Mouse (Mus musculus) limb, embryonic 13.5 days (tissue): ENCODE measurements around the gene Zmat5. TPM values are rescaled to one million over a fixed set of nuclear protein-coding genes. Genes with fewer than 3 reads are reported as not detected.
"Not testable (repeated sequence)": the region's sequence is repeated elsewhere in the genome, so short reads cannot be mapped to it uniquely, and the experiment has no call there.

ENCODE experiments used
- ATAC-seq: fragments of 200-750 bp; cut with Nextera tagmentation; 2 replicates; pipeline ENCODE4 v1.8.0; 2017; ENCODE audit warnings: low read depth, moderate number of reproducible peaks, moderate TSS enrichment; ENCODE audit not compliant: low FRiP score
- H3K27ac ChIP-seq: fragments of 300-500 bp; sonication (generic); 2 replicates; pipeline ENCODE4 v1.5.1; 2015; ENCODE audit warnings: inconsistent platforms, mild to moderate bottlenecking, moderate library complexity
- H3K27me3 ChIP-seq: fragments of 300-500 bp; sonication (generic); 2 replicates; pipeline ENCODE4 v1.6.1; 2015; ENCODE audit warnings: mild to moderate bottlenecking, inconsistent platforms
- H3K36me3 ChIP-seq: fragments of 300-500 bp; sonication (generic); 2 replicates; pipeline ENCODE4 v1.6.1; 2015; ENCODE audit warnings: inconsistent platforms, mild to moderate bottlenecking, moderate library complexity
- H3K4me1 ChIP-seq: fragments of 300-500 bp; sonication (generic); 2 replicates; pipeline ENCODE4 v1.6.1; 2015; ENCODE audit warnings: inconsistent platforms
- H3K4me2 ChIP-seq: fragments of 300-500 bp; sonication (generic); replicated peaks from 2 replicates; pipeline ENCODE4 v1.6.1; 2015; ENCODE audit warnings: inconsistent platforms, mild to moderate bottlenecking, moderate library complexity
- H3K4me3 ChIP-seq: fragments of 300-500 bp; sonication (generic); 2 replicates; pipeline ENCODE4 v1.5.1; 2015; ENCODE audit warnings: moderate library complexity, mild to moderate bottlenecking, inconsistent platforms
- H3K9ac ChIP-seq: fragments of 300-500 bp; sonication (generic); 2 replicates; pipeline ENCODE4 v1.6.1; 2015; ENCODE audit warnings: mild to moderate bottlenecking, inconsistent platforms
- H3K9me3 ChIP-seq: fragments of 300-500 bp; sonication (generic); 2 replicates; pipeline ENCODE4 v1.6.1; 2016; ENCODE audit warnings: inconsistent platforms
- WGBS: fragments of 180-500 bp; shearing (Covaris S2); methylation state at CpG from one replicate; pipeline ENCODE4 v1.1.7; 2015; 5-methylcytosine and 5-hydroxymethylcytosine counted together
- polyA plus RNA-seq: library from polyadenylated mRNA; unstranded; fragments of >200 nt; fragmentation: Nextera tagmentation; extraction: Ambion mirVana; gene quantifications from 2 replicates; pipeline ENCODE4 v1.2.1, GENCODE M21; 2015

The Zmat5 gene
- polyA plus RNA-seq, 1 experiment from 2014 or later = 63.4 TPM

DNA sequence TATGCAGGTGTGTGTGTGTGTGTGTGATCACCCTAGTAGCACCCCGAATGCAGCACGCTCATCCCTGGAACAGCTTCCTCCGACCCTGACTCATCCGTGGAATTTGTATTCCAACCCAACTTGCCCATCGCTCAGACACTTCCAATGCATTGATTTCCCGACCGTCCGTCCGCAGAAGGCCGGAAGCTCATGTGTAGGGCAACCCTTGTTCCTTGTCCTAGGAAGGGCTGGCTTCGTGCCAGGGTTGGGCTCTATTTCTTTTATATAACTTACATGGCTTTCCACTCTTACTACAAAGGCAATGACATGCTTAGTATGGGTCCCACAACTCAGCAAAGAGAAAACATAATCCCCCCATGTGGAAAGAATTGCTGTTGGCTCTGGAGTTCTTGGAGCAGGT, 12.3 kb upstream of the Zmat5 start:
- Histone ChIP-seq H3K4me1 (no peaks in the 10 kb centered on the region), H3K27me3 (no peaks in the 10 kb centered on the region), H3K9me3 (no peaks in the 10 kb centered on the region; the same call in 1 of the 2 replicates), H3K4me2 (no peak overlapping the region), H3K36me3 (no peaks in the 10 kb centered on the region), H3K9ac (no peak overlapping the region), H3K27ac (no peak overlapping the region), H3K4me3 (no peak overlapping the region)
- WGBS = 94% methylated on average over 11 of the region's 11 CpGs
- no peak for ATAC-seq

DNA sequence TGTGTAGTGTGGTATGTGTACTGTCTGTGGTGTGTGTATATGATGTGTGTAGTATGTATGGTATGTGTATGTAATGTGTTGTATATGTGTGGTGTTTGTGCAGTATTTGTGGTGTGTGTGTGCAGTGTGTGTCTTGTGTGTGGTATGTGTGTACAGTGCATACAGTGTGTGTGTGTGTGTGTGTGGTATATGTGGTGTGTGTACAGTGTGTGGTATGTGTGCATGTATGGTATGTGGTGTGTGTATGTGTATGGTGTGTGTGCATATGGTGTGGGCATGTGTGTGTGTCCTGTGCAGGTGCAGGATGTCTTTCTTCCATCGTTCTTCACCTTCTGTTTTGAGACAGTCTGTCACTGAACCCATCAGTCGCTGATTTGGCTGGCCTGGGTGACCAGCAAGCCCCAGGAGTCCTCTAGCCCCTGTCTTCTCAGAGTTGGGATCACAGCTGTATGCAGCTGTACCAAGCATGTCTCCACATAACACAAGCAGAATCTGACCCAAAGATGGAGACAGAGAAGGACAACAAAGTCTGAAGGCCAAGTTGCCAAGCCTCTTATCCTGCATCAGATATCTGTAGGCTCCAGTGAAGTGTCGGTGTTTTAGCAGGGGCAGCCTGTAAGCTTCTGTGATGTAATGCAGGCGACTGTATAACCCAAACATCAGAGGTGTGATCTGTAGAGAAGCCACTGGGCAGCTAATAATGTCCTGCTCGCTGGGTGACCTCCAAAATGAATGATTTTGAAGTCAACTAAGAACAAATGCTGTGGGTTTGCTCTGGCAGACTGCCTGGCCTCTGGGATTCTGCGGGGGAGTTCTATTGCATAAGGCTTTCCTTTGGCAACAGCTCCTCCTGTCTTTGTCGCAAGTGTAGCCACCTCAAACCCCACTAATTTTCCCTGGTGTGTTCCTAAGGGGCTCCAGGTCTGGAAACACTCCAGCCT, 7.2 kb upstream of the Zmat5 start:
- WGBS = 37% methylated on average over 7 of the region's 7 CpGs
- no peaks in the 10 kb centered on the region for H3K27me3 ChIP-seq

GRCm38 (mm10) chr11:4700726-4701125, 3.8 kb upstream of the Zmat5 start:
- Histone ChIP-seq H3K4me2 (no peak overlapping the region), H3K27me3 (no peaks in the 10 kb centered on the region), H3K9me3 (no peaks in the 10 kb centered on the region), H3K4me1 (peaks cover 17% of the 10 kb centered on the region), H3K27ac (no peak overlapping the region), H3K9ac (no peak overlapping the region), H3K36me3 (peaks cover 20% of the 10 kb centered on the region), H3K4me3 (no peak overlapping the region)
- ATAC-seq = no peak
- WGBS = 86% methylated on average over 8 of the region's 8 CpGs

More for the DNA sequence above, 7.2 kb upstream of the Zmat5 start:
- Histone ChIP-seq H3K4me3 (no peak overlapping the region), H3K9me3 (no peaks in the 10 kb centered on the region; the same call in 1 of the 2 replicates), H3K36me3 (peaks cover 19% of the 10 kb centered on the region), H3K27ac (no peak overlapping the region), H3K9ac (no peak overlapping the region), H3K4me1 (no peaks in the 10 kb centered on the region), H3K4me2 (no peak overlapping the region)
- no peak for ATAC-seq

DNA sequence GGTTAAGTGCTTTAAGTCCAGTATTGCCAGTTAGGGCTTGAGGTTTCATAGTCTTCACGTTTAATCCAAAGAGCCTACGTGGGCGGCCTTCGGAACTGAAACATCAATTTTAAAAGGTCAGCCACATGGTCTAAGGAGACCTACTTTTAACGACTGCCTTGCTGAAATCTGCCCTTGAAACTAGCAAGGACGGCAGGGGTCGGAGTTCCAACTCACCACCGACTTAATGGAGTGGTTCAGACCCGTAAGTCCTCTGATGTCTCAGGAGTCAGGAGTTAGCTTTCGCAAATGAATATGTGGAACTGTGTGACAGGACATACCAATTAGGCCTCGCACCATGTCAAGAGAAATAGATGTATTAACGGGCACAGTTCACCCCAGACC, 798 bp upstream of the Zmat5 start:
- WGBS = 6% methylated on average over 12 of the region's 12 CpGs
- H3K36me3 ChIP-seq = peaks cover 20% of the 10 kb centered on the region
- H3K9ac ChIP-seq = peak overlapping the region; percentile 84
- no peaks in the 10 kb centered on the region for H3K9me3 ChIP-seq
- H3K4me1 ChIP-seq = peaks cover 17% of the 10 kb centered on the region
- no peaks in the 10 kb centered on the region for H3K27me3 ChIP-seq
- H3K4me2 ChIP-seq = peak overlapping the region; percentile 82
- H3K4me3 ChIP-seq = peak overlapping the region; percentile 70
- peak overlapping the region; percentile 45; the same call in 1 of the 2 replicates for H3K27ac ChIP-seq
- ATAC-seq = no peak

DNA sequence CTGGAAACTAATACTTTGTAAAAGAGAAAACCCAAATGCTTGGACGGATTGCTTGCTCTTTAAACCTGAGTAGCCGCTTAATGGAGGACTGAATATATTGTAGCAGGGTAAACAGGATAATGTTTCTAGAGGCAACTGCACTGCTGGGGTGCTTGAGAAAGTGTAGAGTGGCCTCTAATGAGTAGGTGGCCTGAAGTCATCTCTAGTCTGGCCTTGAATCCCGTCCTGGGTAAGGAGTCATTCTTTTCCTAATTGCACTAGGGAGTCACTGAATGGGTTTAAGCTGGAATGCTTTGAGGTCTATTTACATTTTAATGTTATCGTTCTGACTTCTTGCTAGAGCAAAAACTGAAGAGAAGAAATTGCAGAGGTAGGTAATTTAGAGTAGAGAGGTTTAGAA, 700 bp downstream of the Zmat5 start:
- ATAC-seq = no peak
- H3K27ac ChIP-seq = no peak overlapping the region
- WGBS = 9% methylated on average over 4 of the region's 4 CpGs
- peak overlapping the region; percentile 70 for H3K4me3 ChIP-seq
- H3K36me3 ChIP-seq = peaks cover 20% of the 10 kb centered on the region
- peak overlapping the region; percentile 82 for H3K4me2 ChIP-seq
- H3K27me3 ChIP-seq = no peaks in the 10 kb centered on the region
- H3K4me1 ChIP-seq = peaks cover 17% of the 10 kb centered on the region
- H3K9me3 ChIP-seq = no peaks in the 10 kb centered on the region
- peak overlapping the region; percentile 77 for H3K9ac ChIP-seq

DNA sequence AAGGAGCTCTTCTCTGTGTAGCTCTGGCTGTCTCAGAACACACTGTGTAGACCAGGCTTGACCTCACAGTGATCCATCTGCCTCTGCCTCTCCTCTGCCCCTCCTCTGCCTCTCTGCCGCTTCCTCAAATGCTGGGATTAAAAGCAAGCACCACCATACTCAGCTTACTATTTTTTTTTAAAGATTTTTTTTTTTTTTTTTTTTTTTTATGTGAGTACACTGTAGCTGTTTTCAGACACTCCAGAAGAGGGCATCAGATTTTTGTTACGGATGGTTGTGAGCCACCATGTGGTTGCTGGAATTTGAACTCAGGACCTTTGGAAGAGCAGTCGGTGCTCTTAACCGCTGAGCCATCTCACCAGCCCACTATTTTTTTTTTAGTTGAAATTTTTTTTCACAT, 5.7 kb downstream of the Zmat5 start:
- H3K4me3 ChIP-seq, H3K4me2 ChIP-seq, H3K4me1 ChIP-seq, ATAC-seq, H3K27me3 ChIP-seq, H3K9me3 ChIP-seq, H3K27ac ChIP-seq, H3K9ac ChIP-seq, H3K36me3 ChIP-seq: not testable (repeated sequence)
- 90% methylated on average over 4 of the region's 4 CpGs for WGBS

GRCm38 (mm10) chr11:4712822-4713221, 8.3 kb downstream of the Zmat5 start:
- ATAC-seq = no peak
- H3K27ac ChIP-seq = no peak overlapping the region

GRCm38 (mm10) chr11:4714727-4715126, 10.2 kb downstream of the Zmat5 start:
- H3K9me3 ChIP-seq = no peaks in the 10 kb centered on the region
- WGBS = 86% methylated on average over 4 of the region's 4 CpGs
- no peak overlapping the region for H3K9ac ChIP-seq
- ATAC-seq = no peak
- peaks cover 5% of the 10 kb centered on the region for H3K4me1 ChIP-seq
- H3K36me3 ChIP-seq = no peaks in the 10 kb centered on the region
- no peak overlapping the region for H3K4me2 ChIP-seq
- H3K27ac ChIP-seq = no peak overlapping the region
- H3K4me3 ChIP-seq = no peak overlapping the region
- no peaks in the 10 kb centered on the region for H3K27me3 ChIP-seq

More at GRCm38 (mm10) chr11:4712822-4713221, 8.3 kb downstream of the Zmat5 start:
- no peaks in the 10 kb centered on the region for H3K27me3 ChIP-seq
- no peak overlapping the region for H3K4me2 ChIP-seq
- H3K9me3 ChIP-seq = no peaks in the 10 kb centered on the region
- H3K4me3 ChIP-seq = no peak overlapping the region
- H3K9ac ChIP-seq = no peak overlapping the region
- H3K36me3 ChIP-seq = no peaks in the 10 kb centered on the region
- no peaks in the 10 kb centered on the region for H3K4me1 ChIP-seq

DNA sequence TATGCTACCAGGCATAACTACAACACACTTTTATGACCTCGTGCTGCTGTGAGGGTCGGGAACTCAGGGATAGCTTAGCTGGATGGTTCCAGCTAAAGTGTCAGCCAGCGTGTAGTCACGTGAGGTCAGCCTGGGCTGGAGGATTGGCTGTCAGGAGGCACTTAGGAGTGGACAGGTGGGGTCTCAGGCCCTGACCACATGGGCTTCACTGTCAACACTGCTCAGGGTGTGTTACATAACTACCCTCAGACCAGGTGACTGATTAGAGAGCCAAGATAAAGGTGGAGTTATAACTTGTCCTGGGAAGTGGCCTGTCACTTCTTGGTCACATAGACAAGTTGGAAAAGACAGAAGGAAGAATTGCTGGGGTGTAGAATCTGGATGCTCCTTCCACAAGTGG, 11.1 kb downstream of the Zmat5 start:
- Histone ChIP-seq H3K9me3 (no peaks in the 10 kb centered on the region), H3K4me3 (no peak overlapping the region), H3K36me3 (no peaks in the 10 kb centered on the region), H3K9ac (no peak overlapping the region), H3K27me3 (no peaks in the 10 kb centered on the region), H3K27ac (no peak overlapping the region), H3K4me2 (no peak overlapping the region), H3K4me1 (peaks cover 13% of the 10 kb centered on the region)
- 74% methylated on average over 4 of the region's 4 CpGs for WGBS
- ATAC-seq = no peak

DNA sequence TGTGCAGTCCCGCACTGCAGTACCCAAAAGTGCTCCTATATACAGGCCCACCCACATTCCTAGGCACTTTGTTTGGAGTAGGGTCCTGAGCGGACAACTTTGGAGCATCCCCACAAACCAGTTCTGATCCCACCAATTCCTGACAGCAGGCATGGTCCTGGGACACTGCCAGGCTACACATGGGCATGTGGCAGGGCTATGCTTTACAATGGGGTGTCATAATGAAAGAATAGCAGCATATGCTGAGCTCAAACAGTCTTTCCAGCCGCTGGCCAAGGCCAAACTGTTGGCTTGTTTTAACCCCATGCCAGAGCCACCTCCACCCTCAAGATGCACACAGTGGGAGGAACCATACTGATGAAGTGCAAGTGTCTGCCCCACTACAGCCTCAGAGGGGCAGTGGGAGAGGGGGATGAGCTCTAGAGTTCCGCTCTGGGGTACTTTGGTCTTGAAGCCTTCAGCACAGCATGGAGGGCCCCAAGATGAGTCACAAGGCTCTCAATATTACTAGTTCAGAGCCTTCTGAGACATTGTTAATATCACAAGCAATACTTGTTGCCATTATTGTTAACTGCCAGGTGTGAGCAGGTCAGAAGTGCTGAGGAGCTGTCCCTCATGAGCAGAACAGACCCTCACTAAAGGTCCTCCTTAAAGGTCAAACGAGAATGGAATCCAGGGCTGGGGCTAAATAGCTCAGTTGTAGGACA, 12.2 kb downstream of the Zmat5 start:
- no peaks in the 10 kb centered on the region for H3K36me3 ChIP-seq
- no peak for ATAC-seq
- H3K27me3 ChIP-seq = no peaks in the 10 kb centered on the region
- no peak overlapping the region for H3K4me2 ChIP-seq
- peaks cover 21% of the 10 kb centered on the region for H3K4me1 ChIP-seq
- 88% methylated on average over 5 of the region's 5 CpGs for WGBS
- no peak overlapping the region for H3K4me3 ChIP-seq
- H3K27ac ChIP-seq = no peak overlapping the region
- no peak overlapping the region for H3K9ac ChIP-seq
- no peaks in the 10 kb centered on the region for H3K9me3 ChIP-seq

DNA sequence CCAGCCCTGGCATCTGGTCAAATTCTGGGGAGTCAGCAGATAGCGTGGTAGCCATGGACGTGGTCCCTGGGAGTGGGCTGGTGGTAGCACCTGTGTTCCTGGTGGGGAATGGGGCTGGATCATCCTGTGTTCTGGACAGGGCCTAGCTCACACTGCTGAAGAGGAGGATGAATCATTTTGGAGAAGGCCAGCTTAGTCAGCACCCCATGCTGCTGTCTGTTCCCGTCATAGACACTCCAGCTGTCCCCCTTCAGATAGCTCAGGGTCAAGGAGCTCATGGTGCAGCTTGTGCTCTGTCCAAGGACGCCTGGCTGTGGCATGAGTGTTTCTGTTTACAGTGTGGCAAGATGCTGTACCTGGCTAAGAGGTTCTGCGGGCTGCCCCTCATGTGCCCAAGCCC, 14.1 kb downstream of the Zmat5 start:
- Histone ChIP-seq H3K27me3 (no peaks in the 10 kb centered on the region), H3K4me1 (peaks cover 21% of the 10 kb centered on the region), H3K27ac (no peak overlapping the region), H3K4me3 (no peak overlapping the region), H3K9ac (no peak overlapping the region), H3K4me2 (no peak overlapping the region), H3K9me3 (no peaks in the 10 kb centered on the region), H3K36me3 (peaks cover 13% of the 10 kb centered on the region)
- no peak for ATAC-seq
- 86% methylated on average over 5 of the region's 5 CpGs for WGBS

DNA sequence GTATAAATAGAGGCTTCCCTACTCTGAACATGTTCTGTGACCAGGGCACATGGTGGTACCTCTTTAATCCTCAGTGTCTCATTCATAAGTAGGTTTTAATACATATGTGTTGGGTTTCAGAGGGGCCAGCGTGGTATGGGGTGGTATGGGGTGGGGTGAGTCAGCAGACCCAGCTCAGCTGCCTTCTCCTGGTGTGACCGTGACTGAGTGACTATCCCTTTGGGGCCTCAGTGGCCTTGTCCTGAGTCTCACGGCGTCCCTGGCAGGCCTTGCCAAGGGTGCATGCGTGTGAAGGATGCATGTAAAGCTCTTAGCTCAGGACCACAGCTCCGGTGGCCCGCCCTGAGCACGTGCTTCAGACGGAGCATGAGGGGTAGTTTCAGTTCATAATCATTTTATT, 15.5 kb downstream of the Zmat5 start:
- no peak for ATAC-seq
- no peak overlapping the region for H3K9ac ChIP-seq
- H3K9me3 ChIP-seq = no peaks in the 10 kb centered on the region
- H3K4me2 ChIP-seq = no peak overlapping the region
- WGBS = 81% methylated on average over 9 of the region's 9 CpGs
- H3K36me3 ChIP-seq = peaks cover 28% of the 10 kb centered on the region
- H3K27me3 ChIP-seq = no peaks in the 10 kb centered on the region
- no peak overlapping the region for H3K27ac ChIP-seq
- peaks cover 21% of the 10 kb centered on the region for H3K4me1 ChIP-seq
- no peak overlapping the region for H3K4me3 ChIP-seq
